Mouse (Mus musculus) monocyte, adult 2 months (primary cell): Measurements from ENCODE around the gene Ice2.

Source experiments
- DNase-seq, 2 experiments: peaks; one replicate each; pipeline ENCODE4 v3.0.0; 2022; ENCODE audit warnings: low spot score in 2 of 2, low read depth in 1 of 2

Gene Ice2

DNA sequence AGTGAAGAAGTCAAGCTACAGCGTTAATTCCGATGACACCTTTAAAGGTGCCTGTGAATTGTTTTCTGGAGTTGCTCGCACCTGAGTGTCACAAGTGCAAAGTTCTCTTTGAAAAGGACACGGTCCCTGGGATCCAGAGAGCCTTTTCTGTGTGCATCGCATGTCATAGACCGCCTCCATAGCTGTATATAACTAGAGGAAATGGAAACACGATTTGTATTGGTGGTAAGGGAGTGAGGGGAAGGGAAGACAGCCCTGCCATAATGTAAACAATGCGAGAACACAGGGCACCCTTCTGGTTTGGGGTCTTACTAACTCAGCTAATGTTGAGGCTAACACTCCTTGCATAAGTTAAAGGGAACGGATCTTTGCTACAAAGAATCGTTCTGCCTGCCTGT lies 746 bp downstream of the Ice2 start:
- no peak for DNase-seq

DNA sequence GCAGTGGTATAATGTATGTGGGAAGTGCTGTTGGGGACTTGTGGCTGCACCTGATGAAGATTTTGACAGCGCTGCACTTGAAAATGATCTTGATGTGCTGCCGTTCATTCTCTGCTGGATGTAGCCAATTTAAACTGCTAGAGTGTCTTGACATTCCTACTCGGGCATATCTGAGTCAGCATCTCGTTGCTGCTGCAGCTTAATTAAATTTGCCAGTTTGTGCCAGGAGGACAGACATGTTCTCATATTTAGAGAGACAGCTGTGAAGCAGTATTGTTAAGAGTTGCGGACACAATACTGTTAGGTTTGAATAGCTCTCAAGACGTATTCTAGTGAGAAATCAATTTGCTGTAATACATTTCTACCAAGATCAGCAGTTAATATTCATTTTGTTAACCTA lies 7.0 kb downstream of the Ice2 start:
- DNase-seq: no peak

DNA sequence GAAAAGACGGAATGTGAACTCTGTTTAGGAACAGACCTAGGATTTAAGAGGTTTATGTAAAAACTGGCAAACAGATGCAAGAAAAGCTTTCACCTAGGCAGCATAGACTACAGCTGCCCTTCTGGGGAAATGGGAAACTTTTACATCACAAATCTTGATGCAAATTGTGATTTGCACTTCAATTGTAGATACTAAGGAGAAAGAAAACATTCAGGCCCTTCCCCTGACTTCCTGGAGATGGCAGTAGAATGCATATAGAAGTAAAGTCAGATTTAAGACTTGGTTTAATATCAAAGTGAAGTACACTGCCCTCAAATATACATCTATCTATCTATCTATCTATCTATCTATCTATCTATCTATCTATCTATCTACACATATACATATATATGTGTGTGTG lies 21.8 kb downstream of the Ice2 start:
- DNase-seq: no peak

DNA sequence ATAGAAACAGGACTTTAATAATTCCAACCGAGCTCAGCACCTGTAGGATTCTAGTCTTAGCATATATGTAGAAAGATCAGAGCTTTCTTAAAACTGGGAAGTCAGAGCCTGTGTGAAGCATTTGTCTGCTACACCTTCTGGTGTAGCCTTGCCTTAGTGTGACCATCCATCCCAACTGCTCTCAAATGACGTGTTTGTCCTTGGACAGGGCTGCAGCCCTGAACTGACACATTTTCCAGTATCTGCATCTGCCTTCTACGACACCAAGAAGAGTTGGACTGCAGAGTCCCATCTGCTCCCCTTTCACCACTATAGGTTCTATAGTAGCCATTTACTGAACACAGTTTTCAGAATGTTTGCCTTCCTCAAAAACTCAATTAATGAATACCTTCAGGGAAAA lies 32.8 kb downstream of the Ice2 start:
- no peak for DNase-seq

DNA sequence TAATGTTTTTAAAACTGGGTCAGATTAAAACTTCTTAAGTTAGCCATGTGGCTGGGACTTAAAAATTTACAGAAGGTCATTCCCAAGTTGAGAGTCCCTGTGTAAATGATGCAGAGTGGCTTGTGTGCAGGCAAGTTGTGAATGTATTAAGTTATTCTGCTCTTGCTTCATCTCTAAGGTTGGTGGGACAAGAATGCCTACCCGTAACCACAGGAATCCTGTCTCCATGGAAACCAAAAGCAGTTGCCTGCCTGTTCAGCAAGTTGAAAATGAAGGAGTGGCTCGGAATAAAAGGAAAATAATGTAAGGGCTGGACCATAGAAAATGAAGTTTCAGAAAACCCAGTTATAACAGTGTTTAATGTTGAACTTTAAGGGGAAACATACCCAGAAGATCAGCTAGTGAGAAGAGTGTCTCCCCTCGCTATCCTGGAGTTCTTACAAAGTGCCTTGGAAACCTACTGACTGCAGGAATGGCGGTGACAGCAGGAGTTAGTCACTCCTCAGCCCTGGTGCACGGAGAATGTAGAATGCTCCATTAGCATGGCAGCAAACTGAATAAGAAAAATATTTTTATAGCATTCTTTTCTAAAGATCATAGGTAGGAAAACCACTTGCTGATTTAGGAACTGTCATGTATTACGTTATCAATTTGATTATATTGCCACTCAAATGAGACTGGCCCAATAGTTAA lies 34.3 kb downstream of the Ice2 start:
- no peak for DNase-seq

DNA sequence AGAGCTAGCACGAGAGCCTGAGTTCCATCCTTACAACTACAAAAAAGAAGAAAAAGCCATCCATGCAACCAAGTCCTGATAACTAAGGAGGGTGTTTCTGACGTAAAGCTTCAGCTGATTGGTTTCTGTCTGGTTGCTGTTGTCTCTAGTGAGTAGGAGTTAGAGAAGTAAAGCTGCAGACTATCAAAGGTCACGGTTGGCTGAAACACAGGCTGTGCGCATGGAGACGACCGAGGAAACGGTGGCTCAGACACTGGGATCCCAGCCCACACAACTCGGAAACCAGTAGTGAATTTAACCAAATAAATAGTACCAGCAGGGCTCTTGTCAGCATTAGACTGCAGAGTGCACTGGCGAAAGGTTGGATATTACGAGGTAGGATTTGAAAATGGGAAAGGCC lies 37.5 kb downstream of the Ice2 start:
- DNase-seq: no peak

DNA sequence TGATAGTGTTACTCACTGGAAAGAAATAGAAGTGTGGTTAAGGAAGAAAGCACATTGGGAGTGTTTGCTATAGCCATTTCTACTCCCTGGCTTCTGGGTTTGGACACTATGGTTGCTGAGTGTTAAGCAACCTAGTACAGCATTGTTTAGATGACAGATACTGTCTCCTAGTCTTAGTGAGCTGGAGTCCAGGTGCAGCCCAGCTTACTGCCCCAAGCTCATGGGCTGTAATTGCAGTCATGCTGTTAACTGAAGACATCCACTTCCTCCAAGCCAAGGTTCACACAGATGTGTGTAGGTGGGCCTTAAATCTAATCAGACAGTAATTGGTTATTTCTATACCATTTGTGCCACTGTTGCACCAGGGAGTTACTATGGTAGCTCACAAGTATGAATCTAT lies 38.0 kb downstream of the Ice2 start:
- DNase-seq: no peak

DNA sequence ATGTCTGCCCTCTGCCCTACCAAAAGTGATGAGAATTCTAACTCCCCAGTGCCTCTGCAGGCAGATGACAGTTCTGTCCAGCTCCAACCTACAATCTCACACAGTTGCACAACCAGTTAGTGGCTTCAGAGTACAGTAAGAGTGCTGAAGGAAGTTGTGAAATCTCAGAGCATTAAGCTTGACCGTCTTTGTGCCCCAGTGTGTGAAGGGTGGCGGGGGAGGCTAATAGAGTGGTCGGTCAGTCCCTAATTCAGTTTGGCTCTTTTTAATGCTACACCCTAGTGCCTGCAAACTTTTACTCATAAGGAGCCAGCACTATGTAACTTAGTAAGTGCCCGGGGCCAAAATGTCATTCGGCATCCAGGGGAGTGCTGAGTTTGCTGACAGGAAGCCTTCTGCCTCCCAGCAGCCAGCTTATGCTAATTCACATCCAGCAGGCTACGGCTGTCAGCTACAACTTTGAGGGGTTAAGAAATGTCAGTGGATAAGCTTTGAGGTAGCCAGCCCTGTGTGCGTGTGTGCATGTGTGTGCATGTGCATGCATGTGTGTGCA lies 42.2 kb downstream of the Ice2 start:
- peak; percentile 45 to 50 for DNase-seq

DNA sequence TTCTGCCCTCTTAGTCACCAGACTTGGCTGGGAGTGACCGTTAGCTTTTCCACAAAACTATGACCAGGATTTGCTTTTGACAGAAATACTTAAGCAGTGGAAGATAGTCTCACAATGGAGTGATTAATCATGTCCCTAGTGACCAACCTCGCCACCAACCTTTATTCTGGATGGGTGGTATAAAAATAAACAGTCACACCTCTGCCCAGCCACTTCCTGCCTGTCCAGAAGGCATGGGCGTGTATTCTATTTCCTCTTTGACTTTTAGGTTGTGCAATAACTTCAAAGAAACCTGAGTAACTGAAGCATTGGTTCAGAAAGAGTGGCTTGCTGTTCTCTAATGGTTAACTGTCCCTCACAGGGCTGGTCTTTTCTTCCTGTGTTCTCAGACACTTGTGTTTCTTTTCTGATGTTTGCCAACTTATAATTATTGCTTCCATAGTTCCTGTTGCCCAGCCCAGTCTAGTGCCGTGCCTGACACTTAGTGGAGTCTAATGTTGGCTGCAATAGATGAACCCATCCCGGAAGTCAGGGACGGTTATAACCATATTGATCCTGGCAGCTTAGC lies 44.8 kb downstream of the Ice2 start:
- DNase-seq: peak in 1 of 2 experiments; percentile 35

DNA sequence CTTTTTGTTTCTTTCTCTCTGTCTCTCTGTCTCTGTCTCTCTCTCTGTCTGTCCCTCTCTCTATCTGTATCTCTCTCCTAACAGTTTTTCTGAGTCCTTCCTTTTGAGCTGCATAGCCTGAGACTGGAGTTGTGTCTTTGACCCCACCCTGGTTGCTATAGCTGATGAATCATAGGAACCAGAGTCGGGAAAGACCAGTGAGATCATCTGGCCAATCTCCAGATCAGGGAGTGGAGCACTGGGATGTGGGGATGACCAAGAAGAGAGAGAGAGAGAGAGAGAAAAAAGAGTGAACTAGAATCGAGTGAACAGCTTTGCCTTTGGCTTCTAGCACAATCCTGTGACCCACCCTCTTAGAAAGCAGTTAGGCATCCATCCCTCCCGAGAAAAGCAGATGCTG lies 45.5 kb downstream of the Ice2 start:
- no peak for DNase-seq

DNA sequence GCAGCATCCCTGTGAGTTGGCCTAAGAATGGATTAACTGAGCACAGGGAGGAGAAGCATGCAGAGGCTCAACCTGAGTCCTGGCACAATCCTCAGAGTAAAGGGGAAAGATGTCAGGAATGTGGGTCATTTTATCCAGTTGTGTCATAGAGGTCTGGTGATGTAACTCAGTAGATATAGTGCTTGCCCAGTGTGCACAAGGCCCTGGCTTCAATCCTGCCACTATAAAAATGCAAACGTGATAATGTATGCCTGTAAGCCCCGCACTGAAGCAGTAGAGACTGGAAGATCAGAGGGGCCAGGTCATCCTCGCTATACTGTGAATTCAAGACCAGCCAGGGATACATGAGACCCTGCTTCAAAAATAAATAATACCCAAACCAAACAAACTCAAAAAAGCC lies 51.1 kb downstream of the Ice2 start:
- DNase-seq: no peak

DNA sequence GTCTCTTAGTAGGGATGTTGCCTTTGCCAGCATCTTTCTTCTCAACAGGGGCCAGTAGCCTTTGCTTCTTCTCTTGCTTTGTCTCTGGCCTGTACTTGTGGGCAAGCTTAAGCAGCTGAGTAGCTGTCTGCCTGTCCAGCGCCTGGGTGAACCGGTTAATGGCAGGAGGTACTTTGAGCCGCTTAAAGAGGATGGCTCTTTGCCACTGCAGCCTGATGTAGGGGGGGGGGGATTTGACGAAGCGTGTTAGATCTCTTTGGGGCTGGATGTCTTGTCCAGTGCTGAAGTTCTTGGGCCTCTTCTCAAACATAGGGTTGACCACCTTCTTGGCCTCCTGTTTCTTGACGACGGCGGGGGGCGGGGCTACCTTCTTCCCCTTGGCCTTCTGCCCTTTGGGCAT lies 52.9 kb downstream of the Ice2 start:
- no peak for DNase-seq

DNA sequence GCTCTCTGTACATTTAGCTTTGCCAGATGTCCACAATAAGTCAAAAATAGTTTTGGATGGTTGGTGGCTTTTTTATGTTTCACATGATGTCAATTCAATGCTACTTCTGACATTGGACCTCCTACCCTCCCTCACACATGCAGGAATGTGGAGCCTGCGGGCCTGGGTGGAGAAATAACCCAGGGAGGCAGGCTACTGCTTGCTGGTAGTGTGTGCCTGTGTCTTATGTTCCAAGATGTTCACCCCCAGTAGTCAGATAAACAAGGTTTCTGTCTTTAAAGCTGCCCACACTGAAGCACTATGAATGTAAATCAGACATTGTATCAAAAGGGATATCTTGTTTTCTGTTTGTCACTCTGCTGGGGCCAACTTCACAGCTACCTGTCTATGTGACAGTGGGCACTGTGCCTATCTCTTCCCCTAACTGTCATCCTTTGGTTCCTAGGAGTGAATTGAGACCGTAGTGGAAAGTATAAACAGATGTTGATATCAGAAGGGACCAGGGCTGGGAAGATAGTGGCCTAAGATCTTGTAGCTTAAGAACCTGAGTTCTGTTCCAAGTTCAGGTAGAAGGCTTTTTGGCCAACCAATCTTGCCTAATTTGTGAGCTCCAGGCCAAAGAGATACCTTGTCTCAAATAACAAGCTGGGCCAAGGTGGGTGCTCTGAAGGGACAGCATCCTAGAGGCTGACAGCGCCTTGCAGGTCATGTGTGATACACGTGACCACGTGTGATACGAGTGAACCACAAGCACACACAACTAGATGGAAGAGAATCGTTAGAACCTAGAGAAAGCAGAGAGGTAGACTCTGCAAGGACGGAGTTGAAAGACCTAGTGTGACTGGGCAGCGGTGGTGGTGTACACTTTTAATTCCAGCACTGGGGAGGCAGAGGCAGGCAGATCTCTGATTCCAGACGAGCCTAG lies 54.4 kb downstream of the Ice2 start:
- no peak for DNase-seq

DNA sequence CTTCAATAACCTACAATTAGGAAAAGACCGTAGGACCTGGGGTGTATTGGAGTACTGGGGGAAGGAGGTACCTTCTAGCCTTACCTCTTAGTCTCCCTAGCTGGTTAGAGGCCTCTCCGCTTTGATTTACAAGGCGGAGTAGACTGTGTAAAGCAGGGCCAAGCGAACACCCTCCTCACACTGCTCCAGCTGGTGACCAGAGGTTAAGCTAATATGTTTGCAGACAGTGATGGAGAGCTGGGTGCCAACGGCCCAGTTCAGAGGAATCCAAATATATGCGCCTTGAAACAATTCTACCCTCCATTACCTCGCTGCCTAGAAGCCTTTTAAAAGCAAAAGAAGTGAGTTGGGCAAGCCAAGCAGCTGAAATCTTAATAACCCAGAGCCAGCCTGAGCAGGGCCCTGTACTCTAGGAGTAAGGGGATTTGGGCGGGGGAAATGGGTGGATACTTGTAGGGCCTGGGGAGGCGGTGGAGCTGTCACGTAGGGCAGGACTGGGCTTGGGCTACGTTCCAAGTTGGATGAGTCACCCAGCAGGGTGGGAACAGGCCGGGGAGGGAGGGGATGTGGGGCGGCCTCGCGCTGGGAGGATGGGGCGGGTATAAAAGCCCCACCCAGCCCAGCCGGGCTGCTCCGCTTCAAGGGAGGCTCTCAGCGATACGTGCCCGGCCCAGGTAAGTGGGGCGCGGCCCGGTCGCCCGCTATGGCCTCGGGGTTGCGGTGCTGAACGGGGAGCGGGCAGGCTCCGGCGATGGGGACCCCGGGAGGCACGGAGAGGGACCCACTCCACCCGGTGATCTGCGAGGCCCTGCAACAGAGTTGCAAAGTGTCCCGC lies 55.6 kb downstream of the Ice2 start, which contains the start of gene Anxa2:
Anxa2 (plus strand) TSS at position 555 of the 835 bp plus-strand sequence.
- DNase-seq: peak; percentile 72 to 76

DNA sequence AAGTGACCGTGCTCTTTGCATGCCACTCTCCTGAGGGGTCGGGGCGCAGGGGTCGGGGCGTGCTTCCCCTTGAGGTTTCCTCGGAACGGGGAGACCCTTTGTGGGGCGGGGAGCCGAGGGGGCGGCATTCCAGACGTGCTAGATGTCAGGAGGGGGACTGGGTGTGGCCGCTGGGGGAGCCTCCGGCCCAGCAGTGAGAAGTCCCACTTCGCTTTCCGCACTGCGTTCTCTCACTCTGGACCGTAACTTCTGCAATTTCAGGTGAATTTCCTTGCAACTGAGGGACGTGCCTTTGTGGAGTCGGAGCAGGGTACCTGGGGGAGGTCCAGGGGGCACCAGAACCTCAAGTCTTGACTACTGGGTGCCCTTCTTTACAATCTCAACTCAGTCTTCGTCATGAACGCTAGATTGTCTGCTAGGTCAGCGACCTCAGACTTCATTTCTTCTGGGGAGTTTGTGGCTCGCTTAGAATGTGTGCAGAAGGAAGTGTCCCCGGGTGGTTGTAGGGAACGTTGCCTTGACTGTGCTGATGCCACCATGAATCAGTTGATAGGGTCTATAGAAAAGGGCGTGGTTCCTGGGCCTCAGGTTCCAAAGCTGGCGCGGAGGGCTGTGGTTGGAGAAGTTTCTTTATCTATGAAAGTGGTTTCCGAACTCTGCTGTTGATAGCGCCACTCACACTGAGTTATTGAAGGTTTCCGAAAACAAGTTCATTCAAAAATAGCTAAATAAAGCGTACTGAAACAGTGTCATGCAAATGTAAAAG lies 56.4 kb downstream of the Ice2 start:
- DNase-seq: peak in 1 of 2 experiments; percentile 15

DNA sequence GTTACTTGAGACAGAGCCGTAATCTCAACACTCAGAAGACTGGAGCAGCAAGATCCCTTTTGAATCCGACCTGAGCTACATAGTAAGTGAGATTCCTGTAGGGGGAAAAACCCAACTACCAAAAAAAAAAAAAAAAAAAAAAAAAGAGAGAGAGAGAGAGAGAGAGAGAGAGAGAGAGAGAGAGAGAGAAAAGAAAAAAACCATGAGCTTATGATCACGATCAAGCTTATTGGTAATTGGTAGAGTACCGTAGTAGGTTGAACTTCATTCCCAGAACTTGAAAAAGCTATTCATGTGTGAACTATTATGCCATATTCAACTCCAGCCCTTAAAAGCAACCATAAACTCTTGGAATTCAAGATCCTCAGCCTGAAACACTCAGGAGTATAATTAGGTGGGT lies 57.0 kb downstream of the Ice2 start:
- no peak for DNase-seq

DNA sequence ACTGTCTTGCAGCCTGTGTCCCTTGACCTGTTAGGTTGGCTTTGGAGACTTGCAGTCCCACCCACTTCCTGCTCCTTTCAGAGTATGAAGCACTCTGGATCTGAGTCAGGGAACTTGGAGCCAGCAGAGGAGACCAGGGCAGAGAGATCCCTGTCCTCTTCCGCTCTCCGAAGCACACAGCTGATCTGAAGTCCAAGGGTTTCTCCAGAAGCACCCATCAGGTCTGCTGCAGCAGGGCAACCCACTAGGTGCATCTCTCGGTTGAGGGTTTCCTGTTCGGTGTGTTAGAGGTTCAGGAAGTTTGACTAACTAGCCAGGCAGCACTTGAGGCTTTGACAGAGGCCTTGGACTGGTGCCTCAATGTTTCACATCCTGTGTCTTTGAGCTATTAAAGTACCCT lies 57.7 kb downstream of the Ice2 start:
- no peak for DNase-seq

DNA sequence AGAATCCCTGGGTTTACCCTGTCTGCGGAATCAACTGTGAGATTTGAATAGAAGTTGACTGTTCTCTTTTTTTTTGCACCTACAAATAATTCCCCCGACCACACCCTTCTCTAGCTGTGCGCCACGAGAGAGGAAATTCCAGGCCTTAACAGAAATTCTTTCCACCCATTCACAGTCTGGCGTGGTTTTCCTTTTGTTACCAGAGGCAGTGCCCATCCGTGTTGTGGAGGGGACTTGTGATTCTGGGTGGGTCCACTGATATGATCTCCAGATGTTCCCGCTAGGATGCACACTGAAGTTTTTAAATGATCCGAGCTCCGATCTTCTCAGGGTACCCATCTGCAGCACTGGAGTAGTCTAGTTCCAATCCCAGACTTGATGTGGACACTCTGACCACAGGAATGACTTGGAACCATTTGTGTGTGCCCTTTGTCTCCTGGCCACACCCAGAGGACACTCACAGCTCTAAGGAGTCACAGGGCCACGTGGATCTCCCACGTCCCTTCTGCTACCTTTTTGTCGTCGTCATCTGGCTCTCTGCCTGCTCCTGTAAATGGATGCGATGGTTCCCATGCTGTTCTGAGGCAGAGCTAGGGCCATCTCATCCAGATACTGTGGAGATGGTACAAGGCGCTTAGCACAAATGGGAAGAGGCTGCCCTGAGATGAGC lies 58.8 kb downstream of the Ice2 start:
- no peak for DNase-seq

DNA sequence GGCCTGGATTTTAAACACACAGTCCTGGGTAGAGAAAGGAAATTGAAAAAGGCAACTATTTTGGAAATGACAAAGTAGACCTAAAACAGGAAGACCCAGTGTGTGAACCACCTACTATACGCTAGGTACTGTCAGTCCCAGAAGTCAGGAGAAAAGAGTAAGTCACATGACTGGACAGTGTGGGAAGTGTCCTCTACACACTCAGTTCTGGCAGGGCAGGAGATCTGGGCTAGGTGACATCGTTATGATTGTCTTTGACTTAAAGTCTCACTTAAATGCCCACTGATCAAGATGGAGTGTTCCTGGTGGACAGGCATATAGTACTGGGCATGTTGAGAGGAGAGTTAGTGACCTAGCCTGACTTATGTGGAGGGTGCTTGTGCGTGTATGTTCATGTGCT lies 59.4 kb downstream of the Ice2 start:
- DNase-seq: no peak
